Mouse (Mus musculus) olfactory bulb, adult 2 months (tissue): Measurements from ENCODE around the gene Col8a2.

ENCODE experiments used
- CTCF ChIP-seq: fragments of 200-500 bp; IDR thresholded peaks from 2 replicates; pipeline ENCODE4 v1.5.1; 2012; ENCODE audit warnings: low read depth, mild to moderate bottlenecking, low read length, moderate library complexity; ENCODE audit not compliant: insufficient read depth
- POLR2A ChIP-seq: fragments of 200-500 bp; IDR thresholded peaks from 2 replicates; pipeline ENCODE4 v1.6.1; 2012; ENCODE audit warnings: mild to moderate bottlenecking, low read depth, low read length, moderate library complexity; ENCODE audit not compliant: insufficient read depth

DNA sequence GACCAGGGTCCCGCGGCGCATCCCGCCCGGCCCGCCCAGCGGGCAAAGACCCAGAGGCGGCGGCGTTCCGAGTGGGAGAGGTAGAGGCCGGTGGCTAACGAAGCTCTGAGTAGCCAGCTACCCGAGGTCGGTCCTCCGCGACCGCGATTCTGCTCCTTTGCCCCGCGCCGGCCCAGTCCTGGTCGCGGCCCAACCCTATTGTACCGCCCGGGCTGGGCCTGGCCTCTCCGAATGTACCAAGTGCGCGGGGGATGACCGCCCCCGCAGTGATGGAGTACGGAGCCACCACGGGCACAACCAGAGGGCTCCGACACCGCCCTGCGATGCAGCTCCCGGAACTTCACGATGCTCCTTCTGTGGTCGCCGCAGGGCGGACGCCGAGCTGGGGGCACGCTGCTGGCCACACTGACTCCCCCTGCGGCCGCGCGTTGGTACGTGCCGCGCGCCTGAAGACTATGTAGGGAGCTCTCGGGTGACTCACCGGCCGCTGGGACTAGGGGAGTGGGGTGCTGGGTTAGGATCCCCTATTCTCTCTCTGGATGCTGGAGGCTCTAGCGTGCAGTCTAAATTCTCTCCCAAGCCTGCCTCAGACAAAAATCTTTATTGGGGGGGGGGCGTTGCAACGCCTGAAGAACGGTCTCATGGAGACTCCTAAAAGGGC lies 30.3 kb upstream of the Col8a2 start, which contains the start of gene Map7d1:
- no peak for TF ChIP-seq CTCF
- peak; percentile 83 for TF ChIP-seq POLR2A
